Mouse (Mus musculus): Measurements from ENCODE around the gene Alpk1.

DNA sequence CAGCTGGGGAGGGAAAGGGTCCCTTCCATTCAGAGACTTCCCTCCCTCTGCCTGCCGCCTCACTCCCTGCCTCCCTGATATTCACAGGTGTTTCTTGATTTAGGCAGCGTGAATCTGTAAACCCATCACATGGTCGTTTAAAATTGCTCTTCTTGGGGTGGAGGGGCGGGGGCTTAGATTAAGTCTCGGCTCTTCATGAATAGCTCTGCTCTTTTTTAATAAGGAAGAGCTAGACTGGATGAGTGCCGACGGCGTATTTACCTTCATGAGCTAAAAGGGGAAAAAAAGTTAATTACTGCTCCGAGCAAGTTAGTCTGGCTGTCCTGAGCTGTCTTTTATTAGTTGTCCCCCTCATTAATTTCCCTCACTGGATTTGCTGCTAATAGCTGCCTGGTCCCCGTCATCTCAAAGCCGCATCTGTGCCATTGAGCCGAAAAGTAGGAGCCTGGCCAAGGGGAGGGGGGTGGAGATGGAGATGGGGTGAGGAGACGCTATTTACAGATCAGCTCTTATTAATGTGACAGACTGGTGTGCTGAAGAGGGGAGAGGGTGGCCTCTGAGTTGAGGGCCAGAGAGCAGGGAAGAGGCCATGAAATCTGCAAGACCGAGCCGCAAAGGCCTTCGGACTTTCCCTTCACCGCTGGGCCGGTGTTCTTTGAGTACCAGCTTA lies 134.0 kb downstream of the Alpk1 start:
- TF ChIP-seq CTCF (IDR thresholded peaks at IDR 0.05; ENCODE audit: extremely low read depth, insufficient read depth, insufficient read length, insufficient replicate concordance) (no peak), POLR2A (IDR thresholded peaks at IDR 0.05; ENCODE audit: low read depth, low read length) (no peak)
